Mouse (Mus musculus) adrenal gland, adult 8-10 months (tissue): ENCODE data around the gene Trub1. TPM values are rescaled to one million over a fixed set of nuclear protein-coding genes. Genes with fewer than 3 reads are reported as not detected.
A peak's percentile ranks its signal among the peaks of the same experiment; 100 is the strongest.

Experiments used
- DNase-seq: peaks from one replicate; pipeline ENCODE4 v3.0.0; 2022
- total RNA-seq, 4 experiments: library from RNA; stranded (reverse); gene quantifications; 2 replicates each; pipeline ENCODE4 v1.2.4; 2022

The Trub1 gene
- total RNA-seq, 4 experiments from 2014 or later = 15.9 to 20.2 (median 18.5) TPM

- no peak for DNase-seq
Measured at GRCm38 (mm10) chr19:57498110-57498743, 45.5 kb downstream of the Trub1 start.

GRCm38 (mm10) chr19:57498884-57499410 lies 46.2 kb downstream of the Trub1 start:
- DNase-seq = no peak

- DNase-seq = no peak
Measured at GRCm38 (mm10) chr19:57500254-57500653, 47.5 kb downstream of the Trub1 start.

- DNase-seq = no peak
Measured at GRCm38 (mm10) chr19:57503144-57503543, 50.4 kb downstream of the Trub1 start.

- no peak for DNase-seq
Measured at GRCm38 (mm10) chr19:57505048-57505932, 52.6 kb downstream of the Trub1 start.

- no peak for DNase-seq
Measured at GRCm38 (mm10) chr19:57506591-57506990, 53.9 kb downstream of the Trub1 start.

GRCm38 (mm10) chr19:57508261-57508788 lies 55.6 kb downstream of the Trub1 start:
- no peak for DNase-seq

- peak; percentile 39 for DNase-seq
Measured at GRCm38 (mm10) chr19:57509758-57510319, 57.1 kb downstream of the Trub1 start.

GRCm38 (mm10) chr19:57510836-57511235 lies 58.1 kb downstream of the Trub1 start:
- DNase-seq = no peak

- no peak for DNase-seq
Measured at GRCm38 (mm10) chr19:57513123-57513522, 60.4 kb downstream of the Trub1 start.

- DNase-seq = no peak
Measured at GRCm38 (mm10) chr19:57521721-57522120, 69.0 kb downstream of the Trub1 start.

- no peak for DNase-seq
Measured at GRCm38 (mm10) chr19:57523363-57523762, 70.7 kb downstream of the Trub1 start.

- no peak for DNase-seq
Measured at GRCm38 (mm10) chr19:57525693-57526092, 73.0 kb downstream of the Trub1 start.

- DNase-seq = no peak
Measured at GRCm38 (mm10) chr19:57530212-57530611, 77.5 kb downstream of the Trub1 start.

- DNase-seq = no peak
Measured at GRCm38 (mm10) chr19:57534262-57534661, 81.5 kb downstream of the Trub1 start.

GRCm38 (mm10) chr19:57536512-57536911 lies 83.8 kb downstream of the Trub1 start:
- DNase-seq = no peak

GRCm38 (mm10) chr19:57537510-57538182 lies 84.9 kb downstream of the Trub1 start:
- no peak for DNase-seq

- DNase-seq = no peak
Measured at GRCm38 (mm10) chr19:57540118-57540517, 87.4 kb downstream of the Trub1 start.
